Mouse (Mus musculus): ENCODE data around the gene Slc17a6. TPM values are rescaled to one million over a fixed set of nuclear protein-coding genes. Genes with fewer than 3 reads are reported as not detected.

Slc17a6 gene
- 0.09 and 0.18 TPM in 2 replicates for polyA plus RNA-seq (2015; fragmentation: Nextera tagmentation; extraction: Ambion mirVana)

GRCm38 (mm10) chr7:51621694-51622145 lies at the start of gene Slc17a6:
TSS of gene Slc17a6 (plus strand) at chr7:51622006.
- no peaks in the 10 kb centered on the region for H3K36me3 ChIP-seq
- H3K9me3 ChIP-seq: no peaks in the 10 kb centered on the region
- WGBS: 1% methylated on average over 23 of the region's 23 CpGs
- ATAC-seq (ENCODE audit: extremely low read depth, insufficient number of reproducible peaks, low FRiP score, low TSS enrichment): no peak
- no peak within 1 kb of the TSS for H3K4me2 ChIP-seq
- H3K9ac ChIP-seq: no peak within 1 kb of the TSS
- H3K4me1 ChIP-seq: no peaks in the 10 kb centered on the region
- H3K27me3 ChIP-seq (replicated peaks): peaks cover 67% of the 10 kb centered on the region
- H3K27ac ChIP-seq (replicated peaks): no peak within 1 kb of the TSS
- H3K4me3 ChIP-seq: no peak within 1 kb of the TSS

- Histone ChIP-seq H3K9me3 (no peaks in the 10 kb centered on the region), H3K9ac (no peak overlapping the region), H3K4me1 (no peaks in the 10 kb centered on the region), H3K4me3 (no peak overlapping the region), H3K4me2 (no peak overlapping the region), H3K27ac (replicated peaks) (no peak overlapping the region), H3K27me3 (replicated peaks) (no peaks in the 10 kb centered on the region), H3K36me3 (no peaks in the 10 kb centered on the region)
- ATAC-seq (ENCODE audit: extremely low read depth, insufficient number of reproducible peaks, low FRiP score, low TSS enrichment): no peak
- 66% methylated on average over 4 of the region's 4 CpGs for WGBS
These were observed 21.8 kb upstream of the Slc17a6 start for GRCm38 (mm10) chr7:51600021-51600420.

- H3K4me2 ChIP-seq: no peak overlapping the region
- H3K9ac ChIP-seq: no peak overlapping the region
- H3K4me3 ChIP-seq: no peak overlapping the region
- H3K27ac ChIP-seq (replicated peaks): no peak overlapping the region
- no peaks in the 10 kb centered on the region for H3K27me3 ChIP-seq (replicated peaks)
- no peak for ATAC-seq (ENCODE audit: extremely low read depth, insufficient number of reproducible peaks, low FRiP score, low TSS enrichment)
- no peaks in the 10 kb centered on the region for H3K9me3 ChIP-seq
- H3K36me3 ChIP-seq: no peaks in the 10 kb centered on the region
- no peaks in the 10 kb centered on the region for H3K4me1 ChIP-seq
- WGBS: 84% methylated on average over 12 of the region's 12 CpGs
These were observed 18.1 kb upstream of the Slc17a6 start for GRCm38 (mm10) chr7:51603741-51604140.

- Histone ChIP-seq H3K27ac (replicated peaks) (no peak overlapping the region), H3K27me3 (replicated peaks) (peaks cover 4% of the 10 kb centered on the region; the same call in 1 of the 2 replicates), H3K4me2 (no peak overlapping the region), H3K36me3 (no peaks in the 10 kb centered on the region), H3K4me3 (no peak overlapping the region), H3K9me3 (no peaks in the 10 kb centered on the region; the same call in 1 of the 2 replicates), H3K4me1 (no peaks in the 10 kb centered on the region), H3K9ac (no peak overlapping the region)
- 32% methylated on average over 5 of the region's 5 CpGs for WGBS
- no peak for ATAC-seq (ENCODE audit: extremely low read depth, insufficient number of reproducible peaks, low FRiP score, low TSS enrichment)
These were observed 7.4 kb upstream of the Slc17a6 start for GRCm38 (mm10) chr7:51614404-51614803.

GRCm38 (mm10) chr7:51617941-51618340 lies 3.9 kb upstream of the Slc17a6 start:
- Histone ChIP-seq H3K27ac (replicated peaks) (no peak overlapping the region), H3K27me3 (replicated peaks) (peaks cover 32% of the 10 kb centered on the region), H3K9ac (no peak overlapping the region), H3K4me1 (no peaks in the 10 kb centered on the region), H3K9me3 (no peaks in the 10 kb centered on the region), H3K4me3 (no peak overlapping the region), H3K4me2 (no peak overlapping the region), H3K36me3 (no peaks in the 10 kb centered on the region)
- no peak for ATAC-seq (ENCODE audit: extremely low read depth, insufficient number of reproducible peaks, low FRiP score, low TSS enrichment)

GRCm38 (mm10) chr7:51618412-51618811 lies 3.4 kb upstream of the Slc17a6 start:
- no peak overlapping the region for H3K4me2 ChIP-seq
- no peak for ATAC-seq (ENCODE audit: extremely low read depth, insufficient number of reproducible peaks, low FRiP score, low TSS enrichment)
- peaks cover 34% of the 10 kb centered on the region for H3K27me3 ChIP-seq (replicated peaks)
- WGBS: 21% methylated on average over 2 of the region's 2 CpGs
- H3K9me3 ChIP-seq: no peaks in the 10 kb centered on the region
- H3K9ac ChIP-seq: no peak overlapping the region
- H3K4me1 ChIP-seq: no peaks in the 10 kb centered on the region
- H3K36me3 ChIP-seq: no peaks in the 10 kb centered on the region
- H3K4me3 ChIP-seq: no peak overlapping the region
- no peak overlapping the region for H3K27ac ChIP-seq (replicated peaks)

GRCm38 (mm10) chr7:51619977-51620376 lies 1.8 kb upstream of the Slc17a6 start:
- WGBS: 28% methylated on average over 1 of the region's 1 CpGs
- Histone ChIP-seq H3K27me3 (replicated peaks) (peaks cover 49% of the 10 kb centered on the region), H3K4me2 (no peak overlapping the region), H3K27ac (replicated peaks) (no peak overlapping the region), H3K4me1 (no peaks in the 10 kb centered on the region), H3K36me3 (no peaks in the 10 kb centered on the region), H3K4me3 (no peak overlapping the region), H3K9me3 (no peaks in the 10 kb centered on the region), H3K9ac (no peak overlapping the region)
- no peak for ATAC-seq (ENCODE audit: extremely low read depth, insufficient number of reproducible peaks, low FRiP score, low TSS enrichment)

GRCm38 (mm10) chr7:51622196-51622595 lies 390 bp downstream of the Slc17a6 start:
- under 1% methylated on average over 18 of the region's 18 CpGs for WGBS

GRCm38 (mm10) chr7:51622666-51623065 lies 860 bp downstream of the Slc17a6 start:
- 2% methylated on average over 5 of the region's 5 CpGs for WGBS

More at GRCm38 (mm10) chr7:51622196-51622595, 390 bp downstream of the Slc17a6 start:
- Histone ChIP-seq H3K27ac (replicated peaks) (no peak overlapping the region), H3K36me3 (no peaks in the 10 kb centered on the region), H3K4me1 (no peaks in the 10 kb centered on the region), H3K9ac (no peak overlapping the region), H3K4me3 (no peak overlapping the region), H3K4me2 (no peak overlapping the region), H3K27me3 (replicated peaks) (peaks cover 72% of the 10 kb centered on the region), H3K9me3 (no peaks in the 10 kb centered on the region)
- ATAC-seq (ENCODE audit: extremely low read depth, insufficient number of reproducible peaks, low FRiP score, low TSS enrichment): no peak

GRCm38 (mm10) chr7:51624336-51624897 lies 2.6 kb downstream of the Slc17a6 start:
- H3K27ac ChIP-seq (replicated peaks): no peak overlapping the region
- no peak for ATAC-seq (ENCODE audit: extremely low read depth, insufficient number of reproducible peaks, low FRiP score, low TSS enrichment)
- no peaks in the 10 kb centered on the region for H3K9me3 ChIP-seq
- 2% methylated on average over 4 of the region's 4 CpGs for WGBS
- H3K36me3 ChIP-seq: no peaks in the 10 kb centered on the region
- H3K4me1 ChIP-seq: no peaks in the 10 kb centered on the region
- peaks cover 88% of the 10 kb centered on the region for H3K27me3 ChIP-seq (replicated peaks)
- H3K4me3 ChIP-seq: no peak overlapping the region
- no peak overlapping the region for H3K4me2 ChIP-seq
- H3K9ac ChIP-seq: no peak overlapping the region

More at GRCm38 (mm10) chr7:51622666-51623065, 860 bp downstream of the Slc17a6 start:
- no peak overlapping the region for H3K9ac ChIP-seq
- no peak overlapping the region for H3K4me2 ChIP-seq
- H3K27ac ChIP-seq (replicated peaks): no peak overlapping the region
- H3K27me3 ChIP-seq (replicated peaks): peaks cover 76% of the 10 kb centered on the region
- H3K36me3 ChIP-seq: no peaks in the 10 kb centered on the region
- no peaks in the 10 kb centered on the region for H3K9me3 ChIP-seq
- H3K4me1 ChIP-seq: no peaks in the 10 kb centered on the region
- no peak for ATAC-seq (ENCODE audit: extremely low read depth, insufficient number of reproducible peaks, low FRiP score, low TSS enrichment)
- H3K4me3 ChIP-seq: no peak overlapping the region

- Histone ChIP-seq H3K4me2 (no peak overlapping the region), H3K4me1 (no peaks in the 10 kb centered on the region), H3K4me3 (no peak overlapping the region), H3K9ac (no peak overlapping the region), H3K9me3 (no peaks in the 10 kb centered on the region), H3K27ac (replicated peaks) (no peak overlapping the region), H3K36me3 (no peaks in the 10 kb centered on the region), H3K27me3 (replicated peaks) (peaks cover 90% of the 10 kb centered on the region)
- no peak for ATAC-seq (ENCODE audit: extremely low read depth, insufficient number of reproducible peaks, low FRiP score, low TSS enrichment)
- WGBS: 0% methylated on average over 23 of the region's 23 CpGs
These were observed 3.4 kb downstream of the Slc17a6 start for GRCm38 (mm10) chr7:51625161-51625560.

GRCm38 (mm10) chr7:51625591-51626255 lies 3.9 kb downstream of the Slc17a6 start:
- Histone ChIP-seq H3K27ac (replicated peaks) (no peak overlapping the region), H3K4me3 (no peak overlapping the region)
- WGBS: 1% methylated on average over 11 of the region's 11 CpGs

More at GRCm38 (mm10) chr7:51625591-51626255, 3.9 kb downstream of the Slc17a6 start:
- Histone ChIP-seq H3K9ac (no peak overlapping the region), H3K4me1 (no peaks in the 10 kb centered on the region), H3K4me2 (no peak overlapping the region), H3K36me3 (no peaks in the 10 kb centered on the region), H3K9me3 (no peaks in the 10 kb centered on the region), H3K27me3 (replicated peaks) (peaks cover 92% of the 10 kb centered on the region)
- no peak for ATAC-seq (ENCODE audit: extremely low read depth, insufficient number of reproducible peaks, low FRiP score, low TSS enrichment)

All from heart, embryonic 13.5 days (tissue).